Mouse (Mus musculus): Measurements from ENCODE around the gene Ddah2.

GRCm38 (mm10) chr17:35077285-35077684 is 18.4 kb downstream of the Ddah2 start:
- TF ChIP-seq CTCF (IDR thresholded peaks at IDR 0.05; ENCODE audit: low read depth) (no peak), EP300 (IDR thresholded peaks at IDR 0.05; ENCODE audit: low read depth) (no peak)

Measured in liver, postnatal 0 days (tissue).